Mouse (Mus musculus) lung, postnatal 0 days (tissue): ENCODE measurements around the gene Iqce.

Source experiments
- CTCF ChIP-seq: IDR thresholded peaks from 2 replicates; pipeline ENCODE4 v1.5.1; 2016; ENCODE audit warnings: antibody characterized with exemption, mild to moderate bottlenecking
- EP300 ChIP-seq: IDR thresholded peaks from 2 replicates; pipeline ENCODE4 v1.6.1; 2016; ENCODE audit warnings: antibody characterized with exemption, mild to moderate bottlenecking, control low read depth

DNA sequence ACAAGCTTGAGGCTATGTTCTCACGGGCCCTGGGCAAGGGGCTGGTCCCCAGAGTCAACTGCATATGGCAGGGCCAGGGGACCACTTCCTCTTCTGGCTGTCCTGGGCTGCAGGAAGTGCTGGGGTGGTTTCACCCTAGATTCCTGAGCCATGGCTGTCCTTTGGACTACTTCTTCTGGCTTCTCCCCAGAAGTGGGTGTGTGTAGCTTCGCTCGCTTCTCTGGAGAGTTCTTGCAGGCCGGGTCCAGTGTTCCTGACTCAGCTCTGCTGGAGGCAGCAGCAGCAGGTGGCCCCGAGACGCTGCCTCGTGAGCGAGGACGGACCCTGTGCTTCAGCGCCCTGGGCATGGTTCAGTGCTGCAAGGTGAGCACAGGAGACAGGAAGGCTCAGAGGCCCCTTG lies 46.2 kb upstream of the Iqce start:
- no peak for TF ChIP-seq EP300
- no peak for TF ChIP-seq CTCF
